Mouse (Mus musculus) liver, adult 2 months (tissue): Measurements from ENCODE around the gene Cytip. TPM values are rescaled to one million over a fixed set of nuclear protein-coding genes. Genes with fewer than 3 reads are reported as not detected.

Experiments
- DNase-seq: peaks from one replicate; pipeline ENCODE4 v3.0.0-alpha.2; 2011; ENCODE audit warnings: low read depth, low spot score; ENCODE audit errors: extremely low read depth
- H3K27ac ChIP-seq: fragments of 200-500 bp; replicated peaks from 2 replicates; pipeline ENCODE4 v1.5.1; 2012; ENCODE audit warnings: low read depth, mild to moderate bottlenecking, control low read depth, inconsistent platforms, low read length; ENCODE audit not compliant: insufficient read depth
- H3K27me3 ChIP-seq: fragments of 200-500 bp; 2 replicates; pipeline ENCODE4 v1.6.1; 2012; ENCODE audit warnings: mild to moderate bottlenecking, moderate library complexity, low read length, inconsistent platforms; ENCODE audit not compliant: control insufficient read depth, insufficient read depth
- H3K36me3 ChIP-seq: fragments of 200-500 bp; 2 replicates; pipeline ENCODE4 v1.6.1; 2012; ENCODE audit warnings: low read length, inconsistent platforms; ENCODE audit not compliant: control insufficient read depth, insufficient read depth
- H3K4me1 ChIP-seq: fragments of 200-500 bp; 2 replicates; pipeline ENCODE4 v1.6.1; 2011; ENCODE audit warnings: low read length; ENCODE audit not compliant: control insufficient read depth, insufficient read depth
- H3K4me3 ChIP-seq: fragments of 200-500 bp; 2 replicates; pipeline ENCODE4 v1.5.1; 2011; ENCODE audit warnings: low read depth, mild to moderate bottlenecking, control low read depth, low read length, moderate library complexity; ENCODE audit not compliant: insufficient read depth
- H3K79me2 ChIP-seq: fragments of 200-500 bp; 2 replicates; pipeline ENCODE4 v1.6.1; 2012; ENCODE audit warnings: inconsistent platforms, mild to moderate bottlenecking, low read length, moderate library complexity; ENCODE audit not compliant: control insufficient read depth, insufficient read depth
- H3K9ac ChIP-seq: fragments of 200-500 bp; 2 replicates; pipeline ENCODE4 v1.6.1; 2012; ENCODE audit warnings: low read depth, mild to moderate bottlenecking, control low read depth, inconsistent platforms, low read length
- CTCF ChIP-seq: fragments of 200-500 bp; IDR thresholded peaks from 2 replicates; pipeline ENCODE4 v1.5.1; 2011; ENCODE audit warnings: low read depth, low read length, control low read depth
- POLR2A ChIP-seq: fragments of 200-500 bp; IDR thresholded peaks from 2 replicates; pipeline ENCODE4 v1.6.1; 2011; ENCODE audit warnings: low read length, control low read depth; ENCODE audit not compliant: insufficient read depth; ENCODE audit errors: extremely low read depth
- WGBS: fragments of 180-500 bp; shearing (Covaris S2); methylation state at CpG from one replicate; pipeline ENCODE4 v1.1.7; 2018; 5-methylcytosine and 5-hydroxymethylcytosine counted together
- polyA plus RNA-seq: library from polyadenylated mRNA; depleted of rRNA; stranded (reverse); fragments of >200 nt; gene quantifications from 2 replicates; pipeline ENCODE4 v1.2.3, GENCODE M21; 2012; rRNA removed
- total RNA-seq: library from RNA; depleted of rRNA; stranded (reverse); fragments of >200 nt; gene quantifications from 2 replicates; pipeline ENCODE4 v1.2.3, GENCODE M21; 2014; rRNA removed

Cytip gene
- total and polyA plus RNA-seq, 2 experiments = 0.91 to 1.7 TPM

- no peak for DNase-seq
- H3K27me3 ChIP-seq = no peaks in the 10 kb centered on the region
- H3K9ac ChIP-seq = no peak overlapping the region
- no peaks in the 10 kb centered on the region for H3K79me2 ChIP-seq
- no peaks in the 10 kb centered on the region for H3K4me1 ChIP-seq
- H3K27ac ChIP-seq = no peak overlapping the region
- TF ChIP-seq CTCF = no peak
- TF ChIP-seq POLR2A = no peak
- no peaks in the 10 kb centered on the region for H3K36me3 ChIP-seq
- H3K4me3 ChIP-seq = no peak overlapping the region
- WGBS = 33% methylated on average over 1 of the region's 1 CpGs
Measured at GRCm38 (mm10) chr2:58079849-58080248, 115.5 kb downstream of the Cytip start.

Other genes with a start within 250 kb of the Cytip start
- not detected in 2 replicates for gene Galnt5, start 197.6 kb downstream of the Cytip start, total RNA-seq
- not detected in 2 replicates for gene Galnt5, start 197.6 kb downstream of the Cytip start, polyA plus RNA-seq
- not detected in 2 replicates for gene Ermn, start 142.7 kb downstream of the Cytip start, total RNA-seq
- gene Ermn, start 142.7 kb downstream of the Cytip start, polyA plus RNA-seq = not detected in 2 replicates
- gene Acvr1c, start 162.4 kb upstream of the Cytip start, total RNA-seq = 0.09 and 0.13 TPM in 2 replicates
- gene Acvr1c, start 162.4 kb upstream of the Cytip start, polyA plus RNA-seq = not detected in 2 replicates